Mouse (Mus musculus) embryonic facial prominence, embryonic 11.5 days (tissue): ENCODE results near the gene Dnajb3. TPM values are rescaled to one million over a fixed set of nuclear protein-coding genes. Genes with fewer than 3 reads are reported as not detected.
"Not testable (repeated sequence)": the region's sequence is repeated elsewhere in the genome, so short reads cannot be mapped to it uniquely, and the experiment has no call there.

Experiments
- ATAC-seq: fragments of 200-750 bp; cut with Nextera tagmentation; replicated peaks from 2 replicates; pipeline ENCODE4 v1.8.0; 2017; ENCODE audit warnings: low read depth; ENCODE audit not compliant: insufficient number of reproducible peaks, low FRiP score, low TSS enrichment
- DNase-seq: peaks from one replicate; pipeline ENCODE4 v3.0.0-alpha.2; 2015; ENCODE audit warnings: low spot score
- H3K27ac ChIP-seq: fragments of 300-500 bp; sonication (generic); replicated peaks from 2 replicates; pipeline ENCODE4 v1.5.1; 2014; ENCODE audit warnings: mild to moderate bottlenecking, low read depth, low read length, control low read depth
- H3K27me3 ChIP-seq: fragments of 300-500 bp; sonication (generic); 2 replicates; pipeline ENCODE4 v1.6.1; 2014; ENCODE audit warnings: mild to moderate bottlenecking, low read length, moderate library complexity, mixed read lengths; ENCODE audit not compliant: control insufficient read depth, insufficient read depth
- H3K36me3 ChIP-seq: fragments of 300-500 bp; sonication (generic); replicated peaks from 2 replicates; pipeline ENCODE4 v1.6.1; 2014; ENCODE audit warnings: low read depth, mild to moderate bottlenecking, low read length, moderate library complexity, mixed read lengths; ENCODE audit not compliant: control insufficient read depth, insufficient read depth
- H3K4me1 ChIP-seq: fragments of 300-500 bp; sonication (generic); 2 replicates; pipeline ENCODE4 v1.6.1; 2014; ENCODE audit warnings: low read length, mixed read lengths; ENCODE audit not compliant: control insufficient read depth, insufficient read depth
- H3K4me2 ChIP-seq: fragments of 300-500 bp; sonication (generic); 2 replicates; pipeline ENCODE4 v1.6.1; 2014; ENCODE audit warnings: low read depth, mild to moderate bottlenecking, control low read depth, low read length, moderate library complexity
- H3K4me3 ChIP-seq: fragments of 300-500 bp; sonication (generic); 2 replicates; pipeline ENCODE4 v1.5.1; 2014; ENCODE audit warnings: low read depth, low read length, control low read depth
- H3K9ac ChIP-seq: fragments of 300-500 bp; sonication (generic); replicated peaks from 2 replicates; pipeline ENCODE4 v1.6.1; 2014; ENCODE audit warnings: mild to moderate bottlenecking, control low read depth, low read length
- H3K9me3 ChIP-seq: fragments of 300-500 bp; sonication (generic); replicated peaks from 2 replicates; pipeline ENCODE4 v1.6.1; 2016; ENCODE audit warnings: mild to moderate bottlenecking, low read length, inconsistent platforms, mixed read lengths; ENCODE audit not compliant: control insufficient read depth
- WGBS: fragments of 180-500 bp; shearing (Covaris S2); extraction: QIAGEN DNeasy Blood & Tissue Kit; methylation state at CpG from one replicate; pipeline ENCODE4 v1.1.7; 2014; 5-methylcytosine and 5-hydroxymethylcytosine counted together
- polyA plus RNA-seq: library from polyadenylated mRNA; unstranded; fragments of >200 nt; fragmentation: Nextera tagmentation; extraction: Ambion mirVana; gene quantifications from 2 replicates; pipeline ENCODE4 v1.2.1, GENCODE M21; 2014

Gene Dnajb3
- polyA plus RNA-seq, 1 experiment from 2014 or later, result 16.3 TPM

DNA sequence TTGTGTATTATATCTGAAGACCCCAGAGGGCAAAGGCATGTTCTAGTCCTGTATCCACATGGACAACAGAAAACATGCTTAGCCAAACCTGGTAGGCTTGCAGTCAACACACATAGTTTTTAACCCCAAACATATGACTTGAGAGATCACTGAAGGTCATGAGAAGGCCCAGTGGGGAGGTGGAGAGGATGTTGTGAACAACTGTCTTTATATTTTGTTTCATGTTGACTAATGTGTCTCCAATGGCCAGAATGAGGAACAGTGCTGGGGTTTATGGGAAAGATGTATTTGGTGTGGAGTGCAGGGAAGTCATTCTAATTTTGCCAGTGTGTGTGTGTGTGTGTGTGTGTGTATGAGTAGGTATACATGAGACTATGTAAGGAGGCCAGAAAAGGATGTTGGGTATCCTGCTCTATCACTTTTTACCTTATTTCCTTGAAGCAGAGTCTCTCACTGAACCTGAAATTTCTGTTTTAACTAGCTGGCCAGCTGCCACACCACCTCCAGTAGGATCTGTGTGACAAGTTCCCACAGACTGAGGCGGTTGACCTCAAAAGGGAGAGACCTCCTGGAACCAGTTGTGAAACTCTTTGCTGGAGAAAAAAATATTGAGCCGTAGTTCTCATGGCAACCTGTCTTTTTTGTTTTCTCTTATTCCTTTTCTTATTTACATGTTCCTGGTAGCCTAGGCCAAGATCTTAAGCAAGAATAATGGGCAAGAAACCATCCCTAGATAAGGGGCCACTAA, 18.6 kb upstream of the Dnajb3 start:
- H3K4me1 ChIP-seq, result no peaks in the 10 kb centered on the region
- 73% methylated on average over 2 of the region's 2 CpGs for WGBS
- H3K4me2 ChIP-seq, result no peak overlapping the region
- no peak for ATAC-seq
- H3K9me3 ChIP-seq, result peaks cover 35% of the 10 kb centered on the region
- H3K4me3 ChIP-seq, result no peak overlapping the region
- H3K27ac ChIP-seq, result no peak overlapping the region
- no peak overlapping the region for H3K9ac ChIP-seq
- H3K36me3 ChIP-seq, result no peaks in the 10 kb centered on the region
- DNase-seq, result no peak
- no peaks in the 10 kb centered on the region for H3K27me3 ChIP-seq

GRCm38 (mm10) chr1:88223591-88223990, 18.0 kb upstream of the Dnajb3 start:
- Histone ChIP-seq H3K27ac (no peak overlapping the region), H3K9ac (no peak overlapping the region), H3K4me3 (no peak overlapping the region), H3K4me2 (no peak overlapping the region), H3K36me3 (no peaks in the 10 kb centered on the region), H3K27me3 (no peaks in the 10 kb centered on the region), H3K4me1 (no peaks in the 10 kb centered on the region), H3K9me3 (peaks cover 32% of the 10 kb centered on the region)
- DNase-seq (no peak), ATAC-seq (no peak)
- 50% methylated on average over 1 of the region's 1 CpGs for WGBS

DNA sequence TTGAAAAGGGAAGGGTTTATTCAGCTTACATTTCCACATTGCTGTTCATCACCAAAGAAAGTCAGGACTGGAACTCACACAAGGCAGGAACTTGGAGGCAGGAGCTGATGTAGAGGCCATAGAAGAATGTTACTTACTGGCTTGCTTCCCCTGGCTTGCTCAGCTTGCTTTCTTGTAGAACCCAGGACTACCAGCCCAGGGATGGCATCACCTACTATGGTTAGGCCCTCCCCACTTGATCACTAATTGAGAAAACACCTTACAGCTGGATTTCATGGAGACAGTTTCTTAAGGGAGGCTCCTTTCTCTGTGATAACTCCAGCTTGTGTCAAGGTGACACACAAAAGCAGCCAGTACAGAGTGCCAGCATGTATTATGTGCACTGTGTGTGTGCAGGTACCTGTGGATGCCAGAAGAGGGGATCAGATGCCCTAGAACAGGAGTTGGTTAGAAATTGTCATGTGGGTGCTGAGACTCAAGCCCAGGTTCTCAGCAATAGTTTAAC, 17.5 kb upstream of the Dnajb3 start:
- H3K27ac ChIP-seq, H3K36me3 ChIP-seq, H3K9ac ChIP-seq, H3K4me2 ChIP-seq, H3K4me3 ChIP-seq, ATAC-seq, DNase-seq, H3K27me3 ChIP-seq, H3K4me1 ChIP-seq: not testable (repeated sequence)
- peaks cover 27% of the 10 kb centered on the region for H3K9me3 ChIP-seq

- H3K9ac ChIP-seq, result no peak overlapping the region
- no peaks in the 10 kb centered on the region for H3K4me1 ChIP-seq
- DNase-seq (no peak), ATAC-seq (no peak)
- H3K27me3 ChIP-seq, result no peaks in the 10 kb centered on the region
- no peak overlapping the region for H3K4me2 ChIP-seq
- no peak overlapping the region for H3K27ac ChIP-seq
- peaks cover 23% of the 10 kb centered on the region for H3K9me3 ChIP-seq
- WGBS, result 55% methylated on average over 2 of the region's 2 CpGs
- H3K4me3 ChIP-seq, result no peak overlapping the region
- H3K36me3 ChIP-seq, result no peaks in the 10 kb centered on the region
These were observed 16.6 kb upstream of the Dnajb3 start for GRCm38 (mm10) chr1:88222216-88222615.

- H3K9ac ChIP-seq, result no peak overlapping the region
- H3K4me2 ChIP-seq, result no peak overlapping the region
- no peak for DNase-seq
- no peak for ATAC-seq
- no peak overlapping the region for H3K27ac ChIP-seq
- H3K27me3 ChIP-seq, result no peaks in the 10 kb centered on the region
- no peak overlapping the region for H3K4me3 ChIP-seq
- H3K36me3 ChIP-seq, result no peaks in the 10 kb centered on the region
- H3K9me3 ChIP-seq, result peaks cover 22% of the 10 kb centered on the region
- no peaks in the 10 kb centered on the region for H3K4me1 ChIP-seq
These were observed 14.8 kb upstream of the Dnajb3 start for GRCm38 (mm10) chr1:88220336-88220735.

DNA sequence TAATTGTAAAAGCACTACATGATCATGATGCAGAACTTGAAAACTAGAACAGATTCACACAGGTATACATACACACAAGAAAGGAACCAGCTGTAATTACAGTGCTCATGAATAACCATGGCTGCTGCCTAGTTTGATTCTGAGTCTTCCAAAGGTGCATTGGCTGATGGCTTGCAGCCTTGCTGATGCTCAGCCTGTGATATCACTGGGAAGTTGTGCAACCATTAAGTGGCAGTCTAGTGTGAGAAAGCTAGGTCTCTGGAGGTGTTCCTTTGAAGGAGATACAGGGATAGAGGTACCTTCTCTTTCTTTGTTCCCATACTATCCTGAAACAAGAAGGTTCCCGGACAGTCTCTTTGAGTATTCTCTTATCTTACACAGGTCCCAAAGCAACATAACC, 13.5 kb upstream of the Dnajb3 start:
- Histone ChIP-seq H3K36me3 (no peaks in the 10 kb centered on the region), H3K4me3 (no peak overlapping the region), H3K27me3 (no peaks in the 10 kb centered on the region), H3K27ac (no peak overlapping the region), H3K4me1 (no peaks in the 10 kb centered on the region), H3K4me2 (no peak overlapping the region), H3K9me3 (peaks cover 31% of the 10 kb centered on the region), H3K9ac (no peak overlapping the region)
- ATAC-seq (no peak), DNase-seq (peak; percentile 5)
- 24% methylated on average over 1 of the region's 1 CpGs for WGBS

- H3K4me1 ChIP-seq, result no peaks in the 10 kb centered on the region
- WGBS, result 49% methylated on average over 4 of the region's 4 CpGs
- no peak overlapping the region for H3K27ac ChIP-seq
- H3K9me3 ChIP-seq, result peaks cover 36% of the 10 kb centered on the region
- no peak overlapping the region for H3K4me3 ChIP-seq
- no peak overlapping the region for H3K4me2 ChIP-seq
- H3K27me3 ChIP-seq, result no peaks in the 10 kb centered on the region
- no peak overlapping the region for H3K9ac ChIP-seq
- H3K36me3 ChIP-seq, result no peaks in the 10 kb centered on the region
- ATAC-seq, result no peak
- DNase-seq, result peak; percentile 17
These were observed 13.0 kb upstream of the Dnajb3 start for GRCm38 (mm10) chr1:88218591-88218990.

DNA sequence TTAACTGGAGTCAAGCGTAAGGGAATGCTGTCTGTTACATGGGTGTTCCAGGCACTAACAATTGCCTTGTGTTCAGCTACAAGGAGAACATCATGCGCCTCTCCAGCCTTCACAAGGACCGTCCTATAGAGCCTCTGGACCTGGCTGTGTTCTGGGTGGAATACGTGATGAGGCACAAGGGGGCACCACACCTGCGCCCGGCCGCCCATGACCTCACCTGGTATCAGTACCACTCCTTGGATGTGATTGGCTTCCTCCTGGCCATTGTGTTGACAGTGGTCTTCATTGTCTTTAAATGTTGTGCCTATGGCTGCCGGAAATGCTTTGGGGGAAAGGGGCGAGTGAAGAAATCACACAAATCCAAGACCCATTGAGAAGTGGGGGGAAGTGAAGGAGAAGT, 12.5 kb upstream of the Dnajb3 start:
- no peaks in the 10 kb centered on the region for H3K27me3 ChIP-seq
- no peaks in the 10 kb centered on the region for H3K4me1 ChIP-seq
- peak; percentile 2 for DNase-seq
- H3K27ac ChIP-seq, result no peak overlapping the region
- no peaks in the 10 kb centered on the region for H3K36me3 ChIP-seq
- H3K4me2 ChIP-seq, result no peak overlapping the region
- H3K9ac ChIP-seq, result no peak overlapping the region
- no peak overlapping the region for H3K4me3 ChIP-seq
- H3K9me3 ChIP-seq, result peaks cover 37% of the 10 kb centered on the region
- WGBS, result 74% methylated on average over 9 of the region's 9 CpGs
- no peak for ATAC-seq
